Mouse (Mus musculus): ENCODE measurements around the gene Sfi1.
"Not testable (repeated sequence)": the region's sequence is repeated elsewhere in the genome, so short reads cannot be mapped to it uniquely, and the experiment has no call there.

The Sfi1 gene

GRCm38 (mm10) chr11:3104501-3105260 lies 88.6 kb downstream of the Sfi1 start:
- DNase-seq (ENCODE audit: low spot score in 2 of 2): not testable (repeated sequence)

GRCm38 (mm10) chr11:3103619-3104164 lies 89.6 kb downstream of the Sfi1 start:
- no peak for DNase-seq (ENCODE audit: low spot score in 2 of 2)

- not testable (repeated sequence) for DNase-seq (ENCODE audit: low spot score in 2 of 2)
These were observed 90.6 kb downstream of the Sfi1 start for GRCm38 (mm10) chr11:3102626-3103025.

GRCm38 (mm10) chr11:3101875-3102494 lies 91.3 kb downstream of the Sfi1 start:
- no peak for DNase-seq (ENCODE audit: low spot score in 2 of 2)

- DNase-seq (ENCODE audit: low spot score in 2 of 2): no peak
These were observed 92.0 kb downstream of the Sfi1 start for GRCm38 (mm10) chr11:3101072-3101874.

- not testable (repeated sequence) for DNase-seq (ENCODE audit: low spot score in 2 of 2)
These were observed 93.1 kb downstream of the Sfi1 start for GRCm38 (mm10) chr11:3100066-3100645.
